Mouse (Mus musculus): Measurements from ENCODE around the gene Polr2e. TPM values are rescaled to one million over a fixed set of nuclear protein-coding genes. Genes with fewer than 3 reads are reported as not detected.
"Not testable (repeated sequence)": the region's sequence is repeated elsewhere in the genome, so short reads cannot be mapped to it uniquely, and the experiment has no call there.

Polr2e gene
- polyA plus RNA-seq, 1 experiment from 2014 or later: 132 TPM

- no peak for ATAC-seq (replicated peaks)
- Histone ChIP-seq H3K27me3 (replicated peaks) (no peaks in the 10 kb centered on the region), H3K27ac (no peak overlapping the region), H3K4me1 (peaks cover 21% of the 10 kb centered on the region), H3K4me2 (no peak overlapping the region), H3K36me3 (replicated peaks) (peaks cover 16% of the 10 kb centered on the region; the same call in 1 of the 2 replicates), H3K9ac (no peak overlapping the region), H3K9me3 (no peaks in the 10 kb centered on the region), H3K4me3 (no peak overlapping the region)
- 94% methylated on average over 4 of the region's 4 CpGs for WGBS
These were observed 16.9 kb upstream of the Polr2e start for GRCm38 (mm10) chr10:80056506-80056905.

- no peaks in the 10 kb centered on the region for H3K27me3 ChIP-seq (replicated peaks)
These were observed 16.3 kb upstream of the Polr2e start for GRCm38 (mm10) chr10:80055891-80056290.

GRCm38 (mm10) chr10:80055364-80055763 lies 15.8 kb upstream of the Polr2e start:
- Histone ChIP-seq H3K4me1 (peaks cover 21% of the 10 kb centered on the region), H3K9me3 (no peaks in the 10 kb centered on the region), H3K4me3 (peak overlapping the region; percentile 60), H3K27ac (no peak overlapping the region), H3K36me3 (replicated peaks) (peaks cover 16% of the 10 kb centered on the region; the same call in 1 of the 2 replicates), H3K27me3 (replicated peaks) (no peaks in the 10 kb centered on the region), H3K9ac (peak overlapping the region; percentile 12; the same call in 1 of the 2 replicates), H3K4me2 (peak overlapping the region; percentile 77)
- 81% methylated on average over 5 of the region's 5 CpGs for WGBS
- ATAC-seq (replicated peaks): no peak

More at GRCm38 (mm10) chr10:80055891-80056290, 16.3 kb upstream of the Polr2e start:
- peak overlapping the region; percentile 77; the same call in 1 of the 2 replicates for H3K4me2 ChIP-seq
- no peak overlapping the region for H3K27ac ChIP-seq
- H3K36me3 ChIP-seq (replicated peaks): peaks cover 16% of the 10 kb centered on the region; the same call in 1 of the 2 replicates
- H3K4me3 ChIP-seq: no peak overlapping the region
- no peaks in the 10 kb centered on the region for H3K9me3 ChIP-seq
- no peak overlapping the region for H3K9ac ChIP-seq
- WGBS: 91% methylated on average over 10 of the region's 10 CpGs
- no peak for ATAC-seq (replicated peaks)
- H3K4me1 ChIP-seq: peaks cover 21% of the 10 kb centered on the region

- 21% methylated on average over 3 of the region's 3 CpGs for WGBS
- peak overlapping the region; percentile 92 for H3K27ac ChIP-seq
These were observed 15.3 kb upstream of the Polr2e start for GRCm38 (mm10) chr10:80054911-80055310.

GRCm38 (mm10) chr10:80053831-80054815 lies 14.5 kb upstream of the Polr2e start:
- peak overlapping the region; percentile 77 for H3K4me2 ChIP-seq
- H3K9ac ChIP-seq: peak overlapping the region; percentile 81
- H3K27ac ChIP-seq: peak overlapping the region; percentile 92
- WGBS: 1% methylated on average over 77 of the region's 77 CpGs
- peak overlapping the region; percentile 60 for H3K4me3 ChIP-seq
- H3K36me3 ChIP-seq (replicated peaks): peaks cover 13% of the 10 kb centered on the region; the same call in 1 of the 2 replicates
- ATAC-seq (replicated peaks): peak; percentile 53
- H3K9me3 ChIP-seq: no peaks in the 10 kb centered on the region
- no peaks in the 10 kb centered on the region for H3K27me3 ChIP-seq (replicated peaks)
- H3K4me1 ChIP-seq: peaks cover 21% of the 10 kb centered on the region

More at GRCm38 (mm10) chr10:80054911-80055310, 15.3 kb upstream of the Polr2e start:
- not testable (repeated sequence) for ATAC-seq (replicated peaks); H3K27me3 ChIP-seq (replicated peaks); H3K9me3 ChIP-seq
- Histone ChIP-seq H3K9ac (peak overlapping the region; percentile 81), H3K4me3 (peak overlapping the region; percentile 60), H3K36me3 (replicated peaks) (peaks cover 13% of the 10 kb centered on the region; the same call in 1 of the 2 replicates), H3K4me2 (peak overlapping the region; percentile 77), H3K4me1 (peaks cover 21% of the 10 kb centered on the region)

GRCm38 (mm10) chr10:80053259-80053780 lies 13.7 kb upstream of the Polr2e start:
- ATAC-seq (replicated peaks): peak; percentile 97
- no peaks in the 10 kb centered on the region for H3K27me3 ChIP-seq (replicated peaks)
- under 1% methylated on average over 47 of the region's 47 CpGs for WGBS

GRCm38 (mm10) chr10:80052374-80052764 lies 12.8 kb upstream of the Polr2e start:
- no peaks in the 10 kb centered on the region for H3K27me3 ChIP-seq (replicated peaks)
- H3K36me3 ChIP-seq (replicated peaks): peaks cover 13% of the 10 kb centered on the region; the same call in 1 of the 2 replicates
- H3K27ac ChIP-seq: 0 out of 2 replicates have a peak overlapping the region, but pooled peaks have one; percentile 11
- H3K4me3 ChIP-seq: no peak overlapping the region
- H3K4me2 ChIP-seq: no peak overlapping the region
- no peak overlapping the region for H3K9ac ChIP-seq
- H3K4me1 ChIP-seq: peaks cover 28% of the 10 kb centered on the region
- ATAC-seq (replicated peaks): no peak
- 83% methylated on average over 5 of the region's 5 CpGs for WGBS
- no peaks in the 10 kb centered on the region for H3K9me3 ChIP-seq

More at GRCm38 (mm10) chr10:80053259-80053780, 13.7 kb upstream of the Polr2e start:
- peak overlapping the region; percentile 92 for H3K27ac ChIP-seq
- peaks cover 13% of the 10 kb centered on the region; the same call in 1 of the 2 replicates for H3K36me3 ChIP-seq (replicated peaks)
- peak overlapping the region; percentile 81 for H3K9ac ChIP-seq
- H3K4me2 ChIP-seq: peak overlapping the region; percentile 77
- peak overlapping the region; percentile 60 for H3K4me3 ChIP-seq
- H3K9me3 ChIP-seq: no peaks in the 10 kb centered on the region
- H3K4me1 ChIP-seq: peaks cover 25% of the 10 kb centered on the region

GRCm38 (mm10) chr10:80051618-80052373 lies 12.2 kb upstream of the Polr2e start:
- H3K9ac ChIP-seq: no peak overlapping the region
- 18% methylated on average over 14 of the region's 14 CpGs for WGBS

GRCm38 (mm10) chr10:80050885-80051617 lies 11.5 kb upstream of the Polr2e start:
- Histone ChIP-seq H3K36me3 (replicated peaks) (0 out of 2 replicates have a peak, but pooled peaks cover 3% of the 10 kb centered on the region), H3K27me3 (replicated peaks) (no peaks in the 10 kb centered on the region), H3K4me2 (no peak overlapping the region), H3K9ac (no peak overlapping the region), H3K4me1 (peaks cover 28% of the 10 kb centered on the region), H3K4me3 (no peak overlapping the region), H3K9me3 (no peaks in the 10 kb centered on the region), H3K27ac (peak overlapping the region; percentile 52)
- no peak for ATAC-seq (replicated peaks)
- WGBS: 10% methylated on average over 15 of the region's 15 CpGs

More at GRCm38 (mm10) chr10:80051618-80052373, 12.2 kb upstream of the Polr2e start:
- Histone ChIP-seq H3K4me2 (no peak overlapping the region), H3K27ac (peak overlapping the region; percentile 52; the same call in 1 of the 2 replicates), H3K27me3 (replicated peaks) (no peaks in the 10 kb centered on the region), H3K9me3 (no peaks in the 10 kb centered on the region), H3K4me3 (no peak overlapping the region), H3K36me3 (replicated peaks) (peaks cover 8% of the 10 kb centered on the region; the same call in 1 of the 2 replicates), H3K4me1 (peaks cover 28% of the 10 kb centered on the region)
- no peak for ATAC-seq (replicated peaks)

GRCm38 (mm10) chr10:80050244-80050643 lies 10.6 kb upstream of the Polr2e start:
- WGBS: 14% methylated on average over 6 of the region's 6 CpGs
- Histone ChIP-seq H3K27ac (0 out of 2 replicates have a peak overlapping the region, but pooled peaks have one; percentile 20), H3K36me3 (replicated peaks) (no peaks in the 10 kb centered on the region), H3K4me2 (no peak overlapping the region), H3K27me3 (replicated peaks) (no peaks in the 10 kb centered on the region), H3K9ac (no peak overlapping the region), H3K4me3 (no peak overlapping the region), H3K9me3 (no peaks in the 10 kb centered on the region), H3K4me1 (peaks cover 21% of the 10 kb centered on the region)
- ATAC-seq (replicated peaks): no peak

- H3K27me3 ChIP-seq (replicated peaks): no peaks in the 10 kb centered on the region
- no peak overlapping the region for H3K27ac ChIP-seq
- no peaks in the 10 kb centered on the region for H3K9me3 ChIP-seq
- H3K4me3 ChIP-seq: no peak overlapping the region
- no peak overlapping the region for H3K4me2 ChIP-seq
- 60% methylated on average over 3 of the region's 3 CpGs for WGBS
- no peaks in the 10 kb centered on the region for H3K36me3 ChIP-seq (replicated peaks)
- no peak overlapping the region for H3K9ac ChIP-seq
- ATAC-seq (replicated peaks): no peak
- 0 out of 2 replicates have a peak, but pooled peaks cover 10% of the 10 kb centered on the region for H3K4me1 ChIP-seq
These were observed 9.2 kb upstream of the Polr2e start for GRCm38 (mm10) chr10:80048834-80049233.
